Mouse (Mus musculus): Measurements from ENCODE around the gene Fam129c. TPM values are rescaled to one million over a fixed set of nuclear protein-coding genes. Genes with fewer than 3 reads are reported as not detected.

The Fam129c gene
- polyA plus RNA-seq, 1 experiment, result 2.7 TPM

- H3K4me1 ChIP-seq (ENCODE audit: control insufficient read depth, insufficient read depth, low read length), result peaks cover 19% of the 10 kb centered on the region
- TF ChIP-seq POLR2A (IDR thresholded peaks at IDR 0.05; ENCODE audit: borderline replicate concordance, low read depth, low read length), result no peak
- no peak overlapping the region for H3K4me3 ChIP-seq (ENCODE audit: insufficient read depth, low read length)
- no peak overlapping the region for H3K27ac ChIP-seq (ENCODE audit: insufficient read depth, low read depth, low read length)
Measured at GRCm38 (mm10) chr8:71598841-71599240, 1.4 kb downstream of the Fam129c start.

GRCm38 (mm10) chr8:71601939-71602665 is 4.7 kb downstream of the Fam129c start:
- Histone ChIP-seq H3K4me1 (ENCODE audit: control insufficient read depth, insufficient read depth, low read length) (peaks cover 8% of the 10 kb centered on the region), H3K27ac (ENCODE audit: insufficient read depth, low read depth, low read length) (no peak overlapping the region), H3K4me3 (ENCODE audit: insufficient read depth, low read length) (peak overlapping the region; percentile 2)
- TF ChIP-seq POLR2A (IDR thresholded peaks at IDR 0.05; ENCODE audit: borderline replicate concordance, low read depth, low read length) (no peak), CTCF (IDR thresholded peaks at IDR 0.05; ENCODE audit: low read depth, low read length) (no peak)

GRCm38 (mm10) chr8:71602666-71603334 is 5.4 kb downstream of the Fam129c start:
- no peak overlapping the region for H3K27ac ChIP-seq (ENCODE audit: insufficient read depth, low read depth, low read length)
- no peak for TF ChIP-seq POLR2A (IDR thresholded peaks at IDR 0.05; ENCODE audit: borderline replicate concordance, low read depth, low read length)
- TF ChIP-seq CTCF (IDR thresholded peaks at IDR 0.05; ENCODE audit: low read depth, low read length), result no peak
- peak overlapping the region; percentile 2 for H3K4me3 ChIP-seq (ENCODE audit: insufficient read depth, low read length)
- H3K4me1 ChIP-seq (ENCODE audit: control insufficient read depth, insufficient read depth, low read length), result peaks cover 6% of the 10 kb centered on the region

- TF ChIP-seq CTCF (IDR thresholded peaks at IDR 0.05; ENCODE audit: low read depth, low read length) (no peak), POLR2A (IDR thresholded peaks at IDR 0.05; ENCODE audit: borderline replicate concordance, low read depth, low read length) (no peak)
- Histone ChIP-seq H3K27ac (ENCODE audit: insufficient read depth, low read depth, low read length) (no peak overlapping the region), H3K4me3 (ENCODE audit: insufficient read depth, low read length) (no peak overlapping the region), H3K4me1 (ENCODE audit: control insufficient read depth, insufficient read depth, low read length) (peaks cover 6% of the 10 kb centered on the region)
Measured at GRCm38 (mm10) chr8:71604021-71604420, 6.6 kb downstream of the Fam129c start.

GRCm38 (mm10) chr8:71610822-71611651 is 13.6 kb downstream of the Fam129c start, which contains the start of gene Colgalt1:
TSS of gene Colgalt1 (plus strand) at chr8:71610998.
- H3K4me3 ChIP-seq (ENCODE audit: insufficient read depth, low read length), result peak within 1 kb of the TSS; percentile 82
- H3K27ac ChIP-seq (ENCODE audit: insufficient read depth, low read depth, low read length), result peak within 1 kb of the TSS; percentile 78
- H3K4me1 ChIP-seq (ENCODE audit: control insufficient read depth, insufficient read depth, low read length), result peaks cover 27% of the 10 kb centered on the region
- TF ChIP-seq CTCF (IDR thresholded peaks at IDR 0.05; ENCODE audit: low read depth, low read length) (no peak), POLR2A (IDR thresholded peaks at IDR 0.05; ENCODE audit: borderline replicate concordance, low read depth, low read length) (no peak)

- Histone ChIP-seq H3K4me3 (ENCODE audit: insufficient read depth, low read length) (peak overlapping the region; percentile 82), H3K27ac (ENCODE audit: insufficient read depth, low read depth, low read length) (peak overlapping the region; percentile 78; the same call in 1 of the 2 replicates), H3K4me1 (ENCODE audit: control insufficient read depth, insufficient read depth, low read length) (peaks cover 27% of the 10 kb centered on the region)
- no peak for TF ChIP-seq POLR2A (IDR thresholded peaks at IDR 0.05; ENCODE audit: borderline replicate concordance, low read depth, low read length)
- no peak for TF ChIP-seq CTCF (IDR thresholded peaks at IDR 0.05; ENCODE audit: low read depth, low read length)
Measured at GRCm38 (mm10) chr8:71612141-71612540, 14.7 kb downstream of the Fam129c start.

GRCm38 (mm10) chr8:71613418-71613817 is 16.0 kb downstream of the Fam129c start:
- Histone ChIP-seq H3K4me3 (ENCODE audit: insufficient read depth, low read length) (no peak overlapping the region), H3K27ac (ENCODE audit: insufficient read depth, low read depth, low read length) (peak overlapping the region; percentile 78), H3K4me1 (ENCODE audit: control insufficient read depth, insufficient read depth, low read length) (peaks cover 27% of the 10 kb centered on the region)
- TF ChIP-seq CTCF (IDR thresholded peaks at IDR 0.05; ENCODE audit: low read depth, low read length), result no peak
- TF ChIP-seq POLR2A (IDR thresholded peaks at IDR 0.05; ENCODE audit: borderline replicate concordance, low read depth, low read length), result no peak

- peaks cover 11% of the 10 kb centered on the region for H3K4me1 ChIP-seq (ENCODE audit: control insufficient read depth, insufficient read depth, low read length)
- no peak overlapping the region for H3K27ac ChIP-seq (ENCODE audit: insufficient read depth, low read depth, low read length)
- no peak for TF ChIP-seq CTCF (IDR thresholded peaks at IDR 0.05; ENCODE audit: low read depth, low read length)
- no peak for TF ChIP-seq POLR2A (IDR thresholded peaks at IDR 0.05; ENCODE audit: borderline replicate concordance, low read depth, low read length)
- H3K4me3 ChIP-seq (ENCODE audit: insufficient read depth, low read length), result no peak overlapping the region
Measured at GRCm38 (mm10) chr8:71619786-71620185, 22.3 kb downstream of the Fam129c start.

GRCm38 (mm10) chr8:71625088-71625487 is 27.6 kb downstream of the Fam129c start:
- H3K4me1 ChIP-seq (ENCODE audit: control insufficient read depth, insufficient read depth, low read length), result peaks cover 48% of the 10 kb centered on the region
- peak overlapping the region; percentile 52 for H3K27ac ChIP-seq (ENCODE audit: insufficient read depth, low read depth, low read length)

More at GRCm38 (mm10) chr8:71625088-71625487, 27.6 kb downstream of the Fam129c start:
- TF ChIP-seq POLR2A (IDR thresholded peaks at IDR 0.05; ENCODE audit: borderline replicate concordance, low read depth, low read length), result no peak
- TF ChIP-seq CTCF (IDR thresholded peaks at IDR 0.05; ENCODE audit: low read depth, low read length), result no peak
- no peak overlapping the region for H3K4me3 ChIP-seq (ENCODE audit: insufficient read depth, low read length)

All from bone marrow macrophage, adult 2 months (primary cell).